Mouse (Mus musculus): ENCODE measurements at regions not wholly inside any gene's neighbourhood (a gene's known extent, or its start where the extent isn't known, plus 50 kb on each side); places are given as distances from the start of the nearest gene placed in this dataset.

GRCm38 (mm10) chr15:13765411-13765810 is 591.9 kb upstream of the Cdh6 start:
- no peak for DNase-seq

GRCm38 (mm10) chr15:13764587-13764986 is 591.1 kb upstream of the Cdh6 start:
- DNase-seq, result no peak

GRCm38 (mm10) chr15:13746559-13746958 is 573.1 kb upstream of the Cdh6 start:
- DNase-seq, result no peak

GRCm38 (mm10) chr15:13706276-13706675 is 532.8 kb upstream of the Cdh6 start:
- DNase-seq, result no peak

- no peak for DNase-seq
Measured at GRCm38 (mm10) chr15:13705187-13705586, 531.7 kb upstream of the Cdh6 start.

GRCm38 (mm10) chr15:13668193-13668592 is 494.7 kb upstream of the Cdh6 start:
- DNase-seq, result peak; percentile 31

GRCm38 (mm10) chr15:13667278-13667677 is 493.8 kb upstream of the Cdh6 start:
- DNase-seq, result no peak

- no peak for DNase-seq
Measured at GRCm38 (mm10) chr15:13662275-13662674, 488.8 kb upstream of the Cdh6 start.

- DNase-seq, result peak; percentile 6
Measured at GRCm38 (mm10) chr15:13655038-13655437, 481.6 kb upstream of the Cdh6 start.

- peak; percentile 4 for DNase-seq
Measured at GRCm38 (mm10) chr15:13635346-13635940, 462.0 kb upstream of the Cdh6 start.

GRCm38 (mm10) chr15:13602133-13602532 is 428.7 kb upstream of the Cdh6 start:
- no peak for DNase-seq

GRCm38 (mm10) chr15:13597856-13598255 is 424.4 kb upstream of the Cdh6 start:
- no peak for DNase-seq

GRCm38 (mm10) chr15:13593823-13594222 is 420.3 kb upstream of the Cdh6 start:
- DNase-seq, result no peak

GRCm38 (mm10) chr15:13590864-13591263 is 417.4 kb upstream of the Cdh6 start:
- no peak for DNase-seq

GRCm38 (mm10) chr15:13583300-13583699 is 409.8 kb upstream of the Cdh6 start:
- DNase-seq, result no peak

GRCm38 (mm10) chr15:13582134-13582533 is 408.7 kb upstream of the Cdh6 start:
- DNase-seq, result no peak

- DNase-seq, result no peak
Measured at GRCm38 (mm10) chr15:13573621-13574020, 400.1 kb upstream of the Cdh6 start.

- DNase-seq, result no peak
Measured at GRCm38 (mm10) chr15:13560920-13561319, 387.4 kb upstream of the Cdh6 start.

- DNase-seq, result no peak
Measured at GRCm38 (mm10) chr15:13549207-13549837, 375.8 kb upstream of the Cdh6 start.

- no peak for DNase-seq
Measured at GRCm38 (mm10) chr15:13540026-13540425, 366.6 kb upstream of the Cdh6 start.

- no peak for DNase-seq
Measured at GRCm38 (mm10) chr15:13534017-13534416, 360.5 kb upstream of the Cdh6 start.

GRCm38 (mm10) chr15:13529960-13530359 is 356.5 kb upstream of the Cdh6 start:
- no peak for DNase-seq

GRCm38 (mm10) chr15:13529050-13529449 is 355.6 kb upstream of the Cdh6 start:
- DNase-seq, result no peak

Data from right cerebral cortex, postnatal 25 days (tissue).